Mouse (Mus musculus): ENCODE results near the gene Cramp1l. TPM values are rescaled to one million over a fixed set of nuclear protein-coding genes. Genes with fewer than 3 reads are reported as not detected.

Cramp1l gene
- polyA plus RNA-seq, 1 experiment from 2014 or later = 12.1 TPM

- no peak for ATAC-seq (ENCODE audit: insufficient number of reproducible peaks, insufficient read depth, low FRiP score, low TSS enrichment, low read depth)
- Histone ChIP-seq H3K27ac (no peak overlapping the region), H3K27me3 (no peaks in the 10 kb centered on the region), H3K4me1 (replicated peaks) (peaks cover 20% of the 10 kb centered on the region), H3K4me3 (replicated peaks) (no peak overlapping the region), H3K4me2 (no peak overlapping the region), H3K9me3 (no peaks in the 10 kb centered on the region), H3K9ac (replicated peaks) (no peak overlapping the region), H3K36me3 (peaks cover 32% of the 10 kb centered on the region; the same call in 1 of the 2 replicates)
- WGBS = 74% methylated on average over 4 of the region's 4 CpGs
Measured at GRCm38 (mm10) chr17:24933163-24933562, 82.4 kb downstream of the Cramp1l start.

GRCm38 (mm10) chr17:24932431-24932830 is 83.2 kb downstream of the Cramp1l start:
- Histone ChIP-seq H3K4me1 (replicated peaks) (peaks cover 20% of the 10 kb centered on the region), H3K4me3 (replicated peaks) (no peak overlapping the region), H3K4me2 (no peak overlapping the region), H3K9me3 (no peaks in the 10 kb centered on the region), H3K27me3 (no peaks in the 10 kb centered on the region), H3K36me3 (peaks cover 36% of the 10 kb centered on the region), H3K9ac (replicated peaks) (no peak overlapping the region), H3K27ac (no peak overlapping the region)
- 95% methylated on average over 4 of the region's 4 CpGs for WGBS
- ATAC-seq (ENCODE audit: insufficient number of reproducible peaks, insufficient read depth, low FRiP score, low TSS enrichment, low read depth) = no peak

DNA sequence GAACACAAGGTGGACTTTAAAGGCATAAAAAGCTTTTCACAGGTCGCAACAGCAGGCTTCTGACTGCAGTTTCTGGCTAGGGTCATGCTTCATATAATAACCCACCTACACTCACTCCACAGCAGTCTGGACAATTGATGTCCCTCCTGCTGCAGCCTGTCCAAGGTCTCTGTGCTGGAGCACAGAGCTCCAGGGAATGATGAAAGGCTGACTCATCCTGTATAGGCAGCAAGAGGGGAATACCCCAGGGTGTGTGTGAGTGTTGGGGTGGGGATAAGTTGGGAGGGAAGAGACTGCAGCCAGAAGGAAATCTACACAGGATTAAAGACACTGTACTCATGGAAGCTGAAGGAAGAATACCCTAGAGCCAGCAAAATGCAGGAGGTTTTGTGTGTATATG is 86.1 kb downstream of the Cramp1l start:
- no peak for ATAC-seq (ENCODE audit: insufficient number of reproducible peaks, insufficient read depth, low FRiP score, low TSS enrichment, low read depth)

DNA sequence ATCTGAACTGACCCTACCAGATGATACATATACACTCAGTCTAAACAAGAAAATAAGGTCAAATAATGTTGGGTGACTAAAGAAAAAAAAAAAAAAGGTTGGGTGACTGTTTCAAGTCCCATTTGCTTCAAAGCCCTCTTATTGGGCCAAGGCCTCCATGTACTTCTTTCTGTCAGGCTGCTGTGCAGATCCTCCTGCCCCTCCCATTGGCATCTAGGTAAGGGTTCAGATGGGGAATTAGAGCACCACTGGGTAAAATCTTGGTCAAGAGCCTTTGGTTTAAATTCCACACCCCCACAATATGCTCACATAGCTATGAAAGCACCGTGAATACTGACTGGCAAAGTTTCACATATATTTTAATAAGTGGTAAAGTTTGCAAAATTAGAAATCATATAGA is 92.3 kb downstream of the Cramp1l start:
- ATAC-seq (ENCODE audit: insufficient number of reproducible peaks, insufficient read depth, low FRiP score, low TSS enrichment, low read depth) = no peak
- H3K27ac ChIP-seq = no peak overlapping the region
- no peaks in the 10 kb centered on the region for H3K27me3 ChIP-seq
- no peaks in the 10 kb centered on the region for H3K4me1 ChIP-seq (replicated peaks)
- H3K4me3 ChIP-seq (replicated peaks) = no peak overlapping the region
- H3K4me2 ChIP-seq = no peak overlapping the region
- no peaks in the 10 kb centered on the region for H3K9me3 ChIP-seq
- no peak overlapping the region for H3K9ac ChIP-seq (replicated peaks)
- 89% methylated on average over 1 of the region's 1 CpGs for WGBS
- peaks cover 96% of the 10 kb centered on the region for H3K36me3 ChIP-seq

More for the DNA sequence above, 86.1 kb downstream of the Cramp1l start:
- Histone ChIP-seq H3K36me3 (peaks cover 63% of the 10 kb centered on the region), H3K27me3 (no peaks in the 10 kb centered on the region), H3K9ac (replicated peaks) (no peak overlapping the region), H3K4me2 (no peak overlapping the region), H3K4me3 (replicated peaks) (no peak overlapping the region), H3K27ac (no peak overlapping the region), H3K9me3 (no peaks in the 10 kb centered on the region), H3K4me1 (replicated peaks) (peaks cover 4% of the 10 kb centered on the region; the same call in 1 of the 2 replicates)
- 57% methylated on average over 1 of the region's 1 CpGs for WGBS

- Histone ChIP-seq H3K4me1 (replicated peaks) (no peaks in the 10 kb centered on the region), H3K4me3 (replicated peaks) (no peak overlapping the region), H3K27ac (no peak overlapping the region), H3K9ac (replicated peaks) (no peak overlapping the region), H3K27me3 (no peaks in the 10 kb centered on the region), H3K4me2 (no peak overlapping the region), H3K36me3 (peaks cover 98% of the 10 kb centered on the region), H3K9me3 (no peaks in the 10 kb centered on the region)
- ATAC-seq (ENCODE audit: insufficient number of reproducible peaks, insufficient read depth, low FRiP score, low TSS enrichment, low read depth) = no peak
Measured at GRCm38 (mm10) chr17:24913984-24914383, 101.6 kb downstream of the Cramp1l start.

Other genes starting within 250 kb of the Cramp1l start
- not detected in 2 replicates for gene Meiob, start 211.5 kb downstream of the Cramp1l start, polyA plus RNA-seq (2016; fragmentation: Nextera tagmentation; extraction: Ambion mirVana)
- 26.3 and 27.6 TPM in 2 replicates for gene Hagh, start 175.6 kb downstream of the Cramp1l start, polyA plus RNA-seq (2016; fragmentation: Nextera tagmentation; extraction: Ambion mirVana)
- 18.6 and 22.5 TPM in 2 replicates for gene Fahd1, start 165.4 kb downstream of the Cramp1l start, polyA plus RNA-seq (2016; fragmentation: Nextera tagmentation; extraction: Ambion mirVana)
- gene Igfals, start 149.8 kb downstream of the Cramp1l start, polyA plus RNA-seq (2016; fragmentation: Nextera tagmentation; extraction: Ambion mirVana) = 0.37 and 0.43 TPM in 2 replicates
- 50.1 and 53.2 TPM in 2 replicates for gene Nubp2, start 129.4 kb downstream of the Cramp1l start, polyA plus RNA-seq (2016; fragmentation: Nextera tagmentation; extraction: Ambion mirVana)
- 40.4 and 46.1 TPM in 2 replicates for gene Spsb3, start 129.1 kb downstream of the Cramp1l start, polyA plus RNA-seq (2016; fragmentation: Nextera tagmentation; extraction: Ambion mirVana)
- 32.8 and 47.1 TPM in 2 replicates for gene Eme2, start 120.7 kb downstream of the Cramp1l start, polyA plus RNA-seq (2016; fragmentation: Nextera tagmentation; extraction: Ambion mirVana)
- gene Mrps34, start 120.7 kb downstream of the Cramp1l start, polyA plus RNA-seq (2016; fragmentation: Nextera tagmentation; extraction: Ambion mirVana) = 89.5 and 94.8 TPM in 2 replicates
- gene Nme3, start 119.3 kb downstream of the Cramp1l start, polyA plus RNA-seq (2016; fragmentation: Nextera tagmentation; extraction: Ambion mirVana) = 46.2 and 46.5 TPM in 2 replicates
- gene Mapk8ip3, start 78.8 kb downstream of the Cramp1l start, polyA plus RNA-seq (2016; fragmentation: Nextera tagmentation; extraction: Ambion mirVana) = 45.0 and 46.5 TPM in 2 replicates
- gene Jpt2, start 55.1 kb downstream of the Cramp1l start, polyA plus RNA-seq (2016; fragmentation: Nextera tagmentation; extraction: Ambion mirVana) = 265 and 277 TPM in 2 replicates
- gene Ift140, start 297 bp upstream of the Cramp1l start, polyA plus RNA-seq (2016; fragmentation: Nextera tagmentation; extraction: Ambion mirVana) = 26.2 and 26.5 TPM in 2 replicates
- 11.0 and 12.0 TPM in 2 replicates for gene Tmem204, start 67.8 kb upstream of the Cramp1l start, polyA plus RNA-seq (2016; fragmentation: Nextera tagmentation; extraction: Ambion mirVana)
- gene Telo2, start 100.2 kb upstream of the Cramp1l start, polyA plus RNA-seq (2016; fragmentation: Nextera tagmentation; extraction: Ambion mirVana) = 58.0 and 60.1 TPM in 2 replicates
- gene Ptx4, start 105.0 kb upstream of the Cramp1l start, polyA plus RNA-seq (2016; fragmentation: Nextera tagmentation; extraction: Ambion mirVana) = 0.31 and 0.42 TPM in 2 replicates
- 24.6 and 26.0 TPM in 2 replicates for gene Clcn7, start 117.6 kb upstream of the Cramp1l start, polyA plus RNA-seq (2016; fragmentation: Nextera tagmentation; extraction: Ambion mirVana)
- gene Ccdc154, start 146.7 kb upstream of the Cramp1l start, polyA plus RNA-seq (2016; fragmentation: Nextera tagmentation; extraction: Ambion mirVana) = not detected in 2 replicates
- not detected in 2 replicates for gene Gm38655, start 159.7 kb upstream of the Cramp1l start, polyA plus RNA-seq (2016; fragmentation: Nextera tagmentation; extraction: Ambion mirVana)
- 35.5 and 35.7 TPM in 2 replicates for gene BC003965, start 168.8 kb upstream of the Cramp1l start, polyA plus RNA-seq (2016; fragmentation: Nextera tagmentation; extraction: Ambion mirVana)
- gene Unkl, start 172.6 kb upstream of the Cramp1l start, polyA plus RNA-seq (2016; fragmentation: Nextera tagmentation; extraction: Ambion mirVana) = 10.3 and 10.5 TPM in 2 replicates
- 30.4 and 34.0 TPM in 2 replicates for gene Gnptg, start 224.3 kb upstream of the Cramp1l start, polyA plus RNA-seq (2016; fragmentation: Nextera tagmentation; extraction: Ambion mirVana)
- 63.8 and 66.4 TPM in 2 replicates for gene Tsr3, start 224.4 kb upstream of the Cramp1l start, polyA plus RNA-seq (2016; fragmentation: Nextera tagmentation; extraction: Ambion mirVana)
- 1.6 and 2.5 TPM in 2 replicates for gene Baiap3, start 240.6 kb upstream of the Cramp1l start, polyA plus RNA-seq (2016; fragmentation: Nextera tagmentation; extraction: Ambion mirVana)

All from limb, embryonic 12.5 days (tissue).